Mouse (Mus musculus) intestine, embryonic 15.5 days (tissue): ENCODE results near the gene Thy1. TPM values are rescaled to one million over a fixed set of nuclear protein-coding genes. Genes with fewer than 3 reads are reported as not detected.

Experiments
- ATAC-seq: fragments of 200-750 bp; cut with Nextera tagmentation; 2 replicates; pipeline ENCODE4 v1.8.0; 2017; ENCODE audit warnings: moderate TSS enrichment, moderate library complexity
- H3K27ac ChIP-seq: fragments of 300-500 bp; sonication (generic); 2 replicates; pipeline ENCODE4 v1.5.1; 2015; ENCODE audit warnings: mild to moderate bottlenecking, inconsistent platforms
- H3K27me3 ChIP-seq: fragments of 300-500 bp; sonication (generic); replicated peaks from 2 replicates; pipeline ENCODE4 v1.6.1; 2015; ENCODE audit warnings: inconsistent platforms
- H3K36me3 ChIP-seq: fragments of 300-500 bp; sonication (generic); 2 replicates; pipeline ENCODE4 v1.6.1; 2015; ENCODE audit warnings: inconsistent platforms
- H3K4me1 ChIP-seq: fragments of 300-500 bp; sonication (generic); replicated peaks from 2 replicates; pipeline ENCODE4 v1.6.1; 2015; ENCODE audit warnings: inconsistent platforms
- H3K4me2 ChIP-seq: fragments of 300-500 bp; sonication (generic); replicated peaks from 2 replicates; pipeline ENCODE4 v1.6.1; 2015; ENCODE audit warnings: mild to moderate bottlenecking, inconsistent platforms
- H3K4me3 ChIP-seq: fragments of 300-500 bp; sonication (generic); replicated peaks from 2 replicates; pipeline ENCODE4 v1.5.1; 2015; ENCODE audit warnings: inconsistent platforms
- H3K9ac ChIP-seq: fragments of 300-500 bp; sonication (generic); 2 replicates; pipeline ENCODE4 v1.6.1; 2015; ENCODE audit warnings: inconsistent platforms
- H3K9me3 ChIP-seq: fragments of 300-500 bp; sonication (generic); 2 replicates; pipeline ENCODE4 v1.6.1; 2016; ENCODE audit warnings: inconsistent platforms
- WGBS: fragments of 180-500 bp; shearing (Covaris S2); methylation state at CpG from one replicate; pipeline ENCODE4 v1.1.7; 2015; 5-methylcytosine and 5-hydroxymethylcytosine counted together
- polyA plus RNA-seq: library from polyadenylated mRNA; unstranded; fragments of >200 nt; fragmentation: Nextera tagmentation; extraction: Ambion mirVana; gene quantifications from 2 replicates; pipeline ENCODE4 v1.2.1, GENCODE M21; 2015

Gene Thy1
- polyA plus RNA-seq, 1 experiment from 2014 or later: 2.1 TPM

DNA sequence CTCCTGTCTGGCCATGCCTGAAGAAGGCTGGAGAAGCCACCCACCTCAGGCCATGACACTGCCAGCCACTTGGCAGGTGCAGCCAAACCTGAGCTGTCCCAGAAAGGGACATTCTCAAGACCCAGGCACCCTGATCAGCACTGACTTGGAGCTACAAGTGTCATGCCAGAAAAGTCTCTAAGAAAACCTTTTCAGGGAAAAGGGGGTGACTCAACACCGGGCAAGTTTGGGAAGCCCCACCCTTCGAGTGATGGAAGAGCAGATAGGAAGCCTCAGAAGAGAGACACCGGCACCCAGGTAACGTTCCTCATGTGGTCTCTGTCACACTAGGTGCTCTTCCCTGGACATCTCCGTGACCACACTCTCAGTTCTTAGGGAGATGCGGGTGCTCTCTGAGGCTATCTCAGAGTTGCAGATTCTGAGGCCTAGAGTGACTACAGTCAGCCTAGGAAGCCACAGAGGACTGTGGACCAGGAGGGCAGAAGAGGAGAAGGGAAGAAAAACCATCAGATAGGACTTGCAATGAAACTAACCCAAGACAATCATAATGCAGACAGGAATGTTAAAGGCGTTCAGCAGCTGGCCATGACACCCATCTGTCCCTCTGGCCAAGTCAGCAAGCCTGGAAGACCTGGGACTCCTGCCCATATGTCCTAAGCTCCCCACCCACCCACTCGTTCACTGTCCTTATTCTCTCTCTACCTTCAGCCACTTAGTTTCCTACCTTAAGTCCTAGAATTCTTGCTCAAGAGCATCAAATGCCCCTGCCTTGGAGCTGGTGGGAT, 6.4 kb downstream of the Thy1 start:
- WGBS: 92% methylated on average over 8 of the region's 8 CpGs
- H3K4me3 ChIP-seq: no peak overlapping the region
- no peak for ATAC-seq

DNA sequence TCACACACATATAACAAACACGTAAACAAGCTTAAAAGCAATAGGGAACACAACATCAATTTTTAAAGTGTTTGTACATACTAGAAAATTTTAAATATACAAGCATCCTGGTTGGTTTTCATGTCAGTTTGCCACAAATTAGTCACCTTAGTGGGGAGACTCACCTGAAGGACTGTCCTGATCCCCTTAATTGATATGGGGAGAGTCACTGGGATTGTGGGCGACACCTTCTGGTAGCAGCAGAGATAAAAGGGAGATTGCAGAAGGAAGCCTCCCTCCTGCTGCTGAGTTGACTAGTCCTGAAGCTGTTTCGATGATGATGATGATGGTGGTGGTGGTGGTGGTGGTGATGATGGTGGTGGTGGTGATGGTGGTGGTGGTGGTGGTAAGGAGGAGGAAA, 9.7 kb downstream of the Thy1 start:
- no peaks in the 10 kb centered on the region for H3K27me3 ChIP-seq
- H3K36me3 ChIP-seq: no peaks in the 10 kb centered on the region
- no peak overlapping the region for H3K4me3 ChIP-seq
- H3K9me3 ChIP-seq: no peaks in the 10 kb centered on the region
- 61% methylated on average over 3 of the region's 3 CpGs for WGBS
- H3K4me1 ChIP-seq: no peaks in the 10 kb centered on the region
- no peak overlapping the region for H3K9ac ChIP-seq
- no peak for ATAC-seq
- H3K27ac ChIP-seq: no peak overlapping the region
- no peak overlapping the region for H3K4me2 ChIP-seq

More for the DNA sequence above, 6.4 kb downstream of the Thy1 start:
- Histone ChIP-seq H3K4me1 (no peaks in the 10 kb centered on the region), H3K4me2 (no peak overlapping the region), H3K9me3 (no peaks in the 10 kb centered on the region), H3K36me3 (no peaks in the 10 kb centered on the region), H3K9ac (no peak overlapping the region), H3K27me3 (peaks cover 8% of the 10 kb centered on the region), H3K27ac (no peak overlapping the region)

DNA sequence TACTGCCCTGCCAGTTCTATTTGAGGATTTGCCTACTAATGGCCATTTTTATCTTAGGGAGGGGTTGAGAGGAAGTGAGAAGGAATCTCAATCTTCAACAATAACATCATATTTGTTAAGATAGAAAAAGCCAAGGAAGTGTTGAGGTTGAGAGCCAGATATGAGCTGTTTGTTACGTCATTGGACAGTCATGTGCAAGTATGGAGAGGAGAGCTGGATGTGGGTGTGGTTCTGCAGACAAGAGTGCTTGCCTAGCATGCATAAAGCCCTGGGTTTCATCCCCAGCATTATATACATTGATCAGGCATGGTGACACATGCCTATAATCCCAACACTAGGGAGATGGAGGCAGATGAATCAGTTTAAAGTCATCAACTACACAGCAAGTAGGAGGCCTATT, 10.8 kb downstream of the Thy1 start:
- no peak overlapping the region for H3K9ac ChIP-seq
- WGBS: 56% methylated on average over 1 of the region's 1 CpGs
- no peaks in the 10 kb centered on the region for H3K36me3 ChIP-seq
- no peak overlapping the region for H3K27ac ChIP-seq
- ATAC-seq: no peak
- H3K4me3 ChIP-seq: no peak overlapping the region
- no peaks in the 10 kb centered on the region for H3K4me1 ChIP-seq
- no peak overlapping the region for H3K4me2 ChIP-seq
- no peaks in the 10 kb centered on the region for H3K27me3 ChIP-seq
- H3K9me3 ChIP-seq: no peaks in the 10 kb centered on the region

DNA sequence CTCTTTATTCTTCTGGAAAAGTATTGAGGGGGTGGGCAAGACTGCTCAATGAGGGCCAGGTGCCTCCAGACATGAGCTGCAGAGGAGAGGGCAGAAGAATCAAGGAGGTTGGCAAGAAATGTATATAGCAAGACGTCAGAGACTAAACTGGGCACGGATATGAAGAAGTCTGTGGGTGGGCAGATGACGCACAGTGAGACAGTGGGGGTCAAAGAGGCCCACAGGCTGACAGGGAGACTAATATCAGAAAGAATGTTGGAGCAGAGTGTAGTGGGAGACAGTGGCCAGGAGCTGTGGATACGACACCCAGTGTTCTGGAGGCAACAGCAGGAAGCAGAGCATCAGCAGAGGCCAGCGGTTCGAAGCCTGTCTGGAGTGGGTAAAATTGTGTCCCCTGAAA, 15.4 kb downstream of the Thy1 start:
- H3K4me3 ChIP-seq: no peak overlapping the region
- H3K9me3 ChIP-seq: no peaks in the 10 kb centered on the region
- 82% methylated on average over 6 of the region's 6 CpGs for WGBS
- no peaks in the 10 kb centered on the region for H3K36me3 ChIP-seq
- H3K4me2 ChIP-seq: no peak overlapping the region
- no peak for ATAC-seq
- H3K27me3 ChIP-seq: no peaks in the 10 kb centered on the region
- no peak overlapping the region for H3K27ac ChIP-seq
- H3K4me1 ChIP-seq: no peaks in the 10 kb centered on the region
- H3K9ac ChIP-seq: no peak overlapping the region

DNA sequence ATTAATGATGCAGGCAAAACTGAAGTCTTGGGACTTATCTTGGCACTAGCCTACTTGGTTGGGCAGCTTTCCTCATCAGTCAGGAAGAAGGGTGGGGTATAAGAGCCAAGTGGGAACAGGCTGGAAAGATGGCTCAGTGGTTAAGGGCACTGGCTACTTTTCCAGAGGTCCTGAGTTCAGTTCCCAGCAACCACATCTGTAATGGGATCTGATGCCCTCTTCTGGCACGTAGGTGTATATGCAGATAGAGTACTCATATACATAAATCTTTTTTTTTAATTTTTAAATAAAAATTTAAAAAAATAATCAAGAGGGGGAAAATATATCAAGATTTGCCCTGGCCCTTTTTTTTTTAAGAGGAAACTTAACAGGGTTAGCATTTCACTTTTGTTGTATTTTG, 22.0 kb downstream of the Thy1 start:
- H3K9ac ChIP-seq: no peak overlapping the region
- H3K27ac ChIP-seq: no peak overlapping the region
- H3K4me1 ChIP-seq: peaks cover 5% of the 10 kb centered on the region; the same call in 1 of the 2 replicates
- H3K4me2 ChIP-seq: no peak overlapping the region
- H3K27me3 ChIP-seq: no peaks in the 10 kb centered on the region
- no peaks in the 10 kb centered on the region for H3K9me3 ChIP-seq
- WGBS: 36% methylated on average over 1 of the region's 1 CpGs
- no peak overlapping the region for H3K4me3 ChIP-seq
- H3K36me3 ChIP-seq: no peaks in the 10 kb centered on the region
- ATAC-seq: no peak

DNA sequence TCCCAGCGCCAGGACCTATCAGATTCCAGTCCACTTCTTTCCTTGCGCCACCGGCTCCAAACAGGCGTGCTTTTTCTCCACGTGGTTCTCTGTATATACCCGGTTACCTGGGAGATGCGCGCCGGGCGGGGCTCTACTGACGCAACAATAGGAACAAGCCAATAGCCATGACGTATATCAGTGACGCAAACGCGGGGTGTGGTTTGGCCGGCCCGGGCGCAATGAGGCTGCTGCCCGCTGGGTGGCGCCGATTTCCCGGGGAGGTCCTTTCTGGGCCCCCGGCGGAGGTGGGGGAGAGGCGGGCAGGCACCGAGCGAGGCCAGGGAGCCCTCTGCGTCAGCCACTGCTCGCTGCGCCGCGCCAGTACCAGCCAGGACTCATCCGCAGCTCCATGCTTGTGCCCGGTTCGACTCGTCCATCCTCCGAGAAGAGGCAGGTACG, 23.6 kb downstream of the Thy1 start, which contains the start of gene Usp2:
Gene Usp2, plus strand, starts transcription at position 237 of the 441 bp plus-strand sequence.
- Histone ChIP-seq H3K9me3 (no peaks in the 10 kb centered on the region), H3K4me3 (peak within 1 kb of the TSS; percentile 48), H3K9ac (peak within 1 kb of the TSS; percentile 39), H3K4me2 (peak within 1 kb of the TSS; percentile 94), H3K36me3 (no peaks in the 10 kb centered on the region), H3K27ac (no peak within 1 kb of the TSS), H3K4me1 (peaks cover 16% of the 10 kb centered on the region), H3K27me3 (no peaks in the 10 kb centered on the region)
- WGBS: under 1% methylated on average over 38 of the region's 38 CpGs
- peak; percentile 98 for ATAC-seq

DNA sequence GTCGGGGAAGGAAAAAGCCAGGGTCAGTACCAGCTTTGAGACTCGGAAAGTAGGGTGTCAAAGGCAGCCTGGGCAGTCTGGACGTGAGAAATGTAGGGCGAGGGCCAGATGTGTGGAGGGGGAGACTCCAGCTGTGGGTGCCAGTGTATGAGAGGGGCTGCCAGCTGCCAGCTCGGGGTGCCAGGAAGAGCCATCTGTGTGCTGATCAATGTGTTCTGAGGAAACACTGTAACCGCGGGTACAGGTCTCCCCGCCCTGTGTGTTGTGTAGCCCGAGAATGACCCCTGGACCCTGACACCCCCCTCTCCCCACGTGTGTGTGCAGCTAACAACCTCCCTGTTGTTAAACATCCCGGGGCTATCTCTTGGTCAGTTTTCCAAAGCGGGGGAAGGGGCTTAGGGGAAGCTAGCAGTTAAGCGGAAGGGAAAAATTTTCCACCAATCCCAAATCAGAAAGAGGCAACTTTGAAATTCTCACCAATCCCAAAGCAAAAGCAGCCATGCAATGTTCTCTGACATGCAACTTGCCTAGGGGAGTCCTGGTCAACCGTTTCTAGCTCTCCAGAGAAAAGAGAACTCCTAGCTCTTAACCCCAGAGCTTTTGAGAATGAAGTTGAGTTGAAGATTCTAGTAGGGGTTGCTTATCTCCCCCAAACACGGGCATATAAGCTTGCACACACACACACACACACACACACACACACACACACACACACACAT, 24.2 kb downstream of the Thy1 start:
- Histone ChIP-seq H3K4me2 (peak overlapping the region; percentile 94), H3K9ac (peak overlapping the region; percentile 39), H3K27me3 (no peaks in the 10 kb centered on the region), H3K36me3 (no peaks in the 10 kb centered on the region), H3K27ac (no peak overlapping the region), H3K4me1 (peaks cover 22% of the 10 kb centered on the region), H3K4me3 (peak overlapping the region; percentile 48), H3K9me3 (no peaks in the 10 kb centered on the region)
- WGBS: 7% methylated on average over 15 of the region's 15 CpGs
- peak; percentile 57 for ATAC-seq

DNA sequence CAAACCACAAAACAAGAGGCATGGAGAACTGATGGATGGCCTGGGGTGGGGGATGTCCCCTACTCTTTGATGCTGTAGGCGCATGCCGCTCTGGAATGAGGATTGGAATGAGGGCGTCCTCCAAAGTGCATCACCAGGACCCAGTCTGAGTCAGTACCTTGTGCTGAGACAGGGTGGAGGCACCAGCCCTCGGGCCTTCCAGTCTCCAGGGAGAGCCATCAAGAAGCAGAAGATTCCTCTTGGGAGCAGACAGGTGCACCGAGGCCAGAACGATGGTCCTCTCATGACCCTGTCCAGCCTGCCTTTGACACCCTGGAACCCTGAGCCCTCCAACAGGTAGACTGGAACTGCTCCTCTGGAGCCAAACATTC, 24.8 kb downstream of the Thy1 start:
- H3K9ac ChIP-seq: no peak overlapping the region
- H3K36me3 ChIP-seq: no peaks in the 10 kb centered on the region
- no peak overlapping the region for H3K4me3 ChIP-seq
- H3K27me3 ChIP-seq: no peaks in the 10 kb centered on the region
- H3K27ac ChIP-seq: no peak overlapping the region
- peak overlapping the region; percentile 94; the same call in 1 of the 2 replicates for H3K4me2 ChIP-seq
- peaks cover 25% of the 10 kb centered on the region for H3K4me1 ChIP-seq
- WGBS: 85% methylated on average over 6 of the region's 6 CpGs
- no peak for ATAC-seq
- H3K9me3 ChIP-seq: no peaks in the 10 kb centered on the region

DNA sequence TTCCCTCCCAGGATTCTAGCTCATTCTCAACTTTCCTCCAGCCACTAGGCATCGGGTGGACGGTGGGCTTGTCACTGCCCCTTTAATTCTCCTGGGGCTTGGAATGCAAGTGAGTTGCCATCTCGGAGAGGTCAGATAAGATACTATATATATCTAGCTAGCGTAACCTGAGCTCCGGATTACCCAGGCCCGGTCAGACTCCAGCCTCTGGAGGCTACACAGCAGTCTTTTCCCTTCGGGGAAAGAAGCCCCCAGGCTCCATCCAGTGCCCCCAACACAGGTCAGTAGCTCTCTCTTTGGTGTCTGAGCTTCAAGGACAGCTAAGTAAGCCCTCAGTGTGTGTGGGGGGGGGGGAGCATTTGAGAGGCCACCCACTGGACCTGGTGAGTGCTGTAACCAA, 26.1 kb downstream of the Thy1 start:
- no peaks in the 10 kb centered on the region for H3K36me3 ChIP-seq
- H3K9ac ChIP-seq: no peak overlapping the region
- no peaks in the 10 kb centered on the region for H3K9me3 ChIP-seq
- no peak for ATAC-seq
- H3K27ac ChIP-seq: no peak overlapping the region
- peaks cover 25% of the 10 kb centered on the region for H3K4me1 ChIP-seq
- 25% methylated on average over 7 of the region's 7 CpGs for WGBS
- H3K4me3 ChIP-seq: no peak overlapping the region
- no peak overlapping the region for H3K4me2 ChIP-seq
- no peaks in the 10 kb centered on the region for H3K27me3 ChIP-seq

DNA sequence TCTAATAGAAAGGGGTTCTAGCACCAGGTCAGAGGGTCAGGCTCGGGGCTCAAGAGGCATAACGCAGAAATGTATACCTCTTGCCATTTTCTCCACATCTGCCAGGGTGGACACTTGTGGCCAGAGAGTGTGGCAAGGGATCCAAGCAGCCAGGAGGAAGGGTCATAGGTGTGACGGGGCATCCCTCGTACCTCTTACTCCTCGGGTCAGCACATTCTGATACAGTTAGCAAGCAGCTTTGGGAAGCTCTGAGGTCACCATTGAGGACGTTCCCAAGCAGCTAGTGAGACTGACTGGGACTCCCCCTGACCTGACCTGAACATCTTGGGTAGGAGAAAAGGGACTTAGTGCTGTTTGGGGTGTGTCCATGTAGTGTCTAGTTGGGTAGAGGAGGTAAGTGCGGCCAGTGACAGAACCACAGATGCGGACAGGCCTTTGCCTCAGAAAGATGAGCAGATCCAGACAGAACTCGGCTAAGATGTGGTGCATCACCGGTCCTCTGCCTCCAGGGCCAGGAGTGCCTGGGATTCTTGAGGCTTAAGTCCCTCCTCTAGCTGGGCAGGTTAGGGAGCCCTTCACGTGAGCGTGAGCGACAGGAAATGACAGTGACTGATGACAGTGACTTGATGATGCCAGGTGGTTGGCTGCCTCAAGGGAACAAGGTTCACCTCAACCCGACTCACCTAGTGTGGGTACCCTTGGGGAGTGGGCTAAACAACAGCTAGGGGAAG, 27.1 kb downstream of the Thy1 start:
- H3K27ac ChIP-seq: no peak overlapping the region
- no peak overlapping the region for H3K4me3 ChIP-seq
- no peak for ATAC-seq
- WGBS: 59% methylated on average over 14 of the region's 14 CpGs
- H3K4me1 ChIP-seq: peaks cover 25% of the 10 kb centered on the region
- no peak overlapping the region for H3K9ac ChIP-seq
- no peaks in the 10 kb centered on the region for H3K27me3 ChIP-seq
- H3K4me2 ChIP-seq: no peak overlapping the region
- H3K9me3 ChIP-seq: no peaks in the 10 kb centered on the region
- H3K36me3 ChIP-seq: no peaks in the 10 kb centered on the region

DNA sequence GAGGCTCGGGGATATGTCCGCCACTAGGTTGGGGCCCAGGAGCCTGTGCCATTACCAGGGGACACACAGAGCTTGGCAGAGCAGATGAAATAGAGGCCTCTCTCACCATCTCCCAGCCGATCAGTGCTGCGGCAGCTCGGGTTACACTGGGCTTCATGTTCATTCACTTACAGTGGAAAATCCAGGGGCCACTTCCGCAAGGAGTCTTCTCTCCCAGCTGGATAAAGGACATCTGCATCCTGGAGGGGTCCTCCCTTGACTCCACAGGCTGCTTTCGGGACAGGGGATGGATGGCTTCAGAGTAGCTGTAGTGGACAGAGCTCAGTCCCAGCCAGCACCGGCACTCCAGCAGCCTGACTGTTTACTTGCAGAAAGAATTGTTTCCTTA, 27.7 kb downstream of the Thy1 start:
- H3K4me3 ChIP-seq: no peak overlapping the region
- H3K4me1 ChIP-seq: peaks cover 25% of the 10 kb centered on the region
- H3K27ac ChIP-seq: no peak overlapping the region
- H3K9ac ChIP-seq: no peak overlapping the region
- no peak for ATAC-seq
- H3K36me3 ChIP-seq: no peaks in the 10 kb centered on the region
- no peaks in the 10 kb centered on the region for H3K9me3 ChIP-seq
- no peaks in the 10 kb centered on the region for H3K27me3 ChIP-seq
- 34% methylated on average over 8 of the region's 8 CpGs for WGBS
- no peak overlapping the region for H3K4me2 ChIP-seq

DNA sequence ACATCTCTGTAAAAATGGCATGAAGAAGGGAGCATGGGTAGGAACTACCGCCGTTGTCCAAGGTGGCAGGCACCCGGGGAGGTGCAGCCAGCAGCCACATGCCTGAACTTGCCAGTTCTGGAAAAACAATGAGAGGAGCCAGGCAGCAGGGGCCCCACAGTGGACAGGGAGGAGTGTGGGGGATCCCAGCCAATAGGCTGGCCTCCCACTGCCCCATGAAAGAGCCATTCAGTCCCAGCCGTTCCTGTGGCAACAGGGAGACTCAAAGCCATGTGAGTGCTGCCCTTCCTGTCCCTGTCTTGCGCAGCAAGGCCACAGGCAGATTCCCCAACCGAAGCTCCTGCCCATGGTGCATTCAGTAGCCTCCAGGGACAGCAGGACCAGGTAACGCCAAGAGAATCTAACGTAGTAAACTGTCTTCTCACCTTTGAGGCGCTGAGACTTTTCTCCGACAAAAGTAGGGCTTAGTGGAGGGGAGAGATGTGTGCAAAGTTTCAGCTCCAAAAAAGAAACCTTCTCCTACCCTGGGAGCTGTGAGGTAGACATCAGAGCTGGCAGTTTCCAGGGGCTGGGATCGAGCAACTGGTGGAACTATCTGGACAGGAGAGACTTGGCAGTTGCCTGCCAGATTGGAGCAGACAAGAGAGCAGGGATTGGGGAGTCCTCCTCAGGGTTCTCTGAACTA, 28.9 kb downstream of the Thy1 start:
- Histone ChIP-seq H3K9ac (peak overlapping the region; percentile 13; the same call in 1 of the 2 replicates), H3K36me3 (no peaks in the 10 kb centered on the region), H3K9me3 (no peaks in the 10 kb centered on the region), H3K27me3 (no peaks in the 10 kb centered on the region), H3K27ac (no peak overlapping the region), H3K4me1 (peaks cover 23% of the 10 kb centered on the region), H3K4me3 (no peak overlapping the region), H3K4me2 (no peak overlapping the region)
- ATAC-seq: no peak
- WGBS: 42% methylated on average over 11 of the region's 11 CpGs
